Mouse (Mus musculus) embryo, embryonic 9.5 days (tissue): Measurements from ENCODE around the gene Fndc3b.

ENCODE experiments used
- DNase-seq: peaks from one replicate; pipeline ENCODE4 v3.0.0-alpha.2; 2017; ENCODE audit errors: extremely low spot score

The Fndc3b gene

DNA sequence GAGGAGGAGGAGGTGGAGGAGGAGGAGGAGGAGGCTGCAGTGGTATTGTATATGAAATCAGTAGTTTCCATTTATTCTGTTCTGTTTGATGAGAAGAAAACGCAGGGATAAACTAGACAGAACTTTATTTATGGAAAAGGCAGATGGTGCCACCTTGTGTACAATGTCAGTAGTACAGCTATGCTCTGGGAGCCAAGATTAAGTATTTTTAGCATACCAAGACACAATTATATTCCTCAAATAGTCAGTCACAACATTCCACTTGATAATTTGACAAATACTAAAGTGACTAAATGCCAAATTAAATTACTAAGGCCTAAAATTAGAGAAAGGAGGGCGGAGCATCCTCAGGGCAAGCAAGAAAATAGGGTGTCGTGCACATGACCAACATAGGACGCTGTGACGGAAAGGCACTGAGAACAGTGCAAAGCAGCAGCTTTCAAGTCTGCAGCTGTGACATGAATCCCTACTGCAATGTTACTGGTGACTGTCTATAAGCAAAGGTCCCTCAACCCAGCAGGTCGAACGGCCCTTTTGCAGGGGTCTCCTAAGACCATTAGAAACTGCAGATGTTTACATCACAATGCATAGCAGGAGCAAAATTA lies 244.7 kb downstream of the Fndc3b start:
- peak; percentile 10 for DNase-seq

DNA sequence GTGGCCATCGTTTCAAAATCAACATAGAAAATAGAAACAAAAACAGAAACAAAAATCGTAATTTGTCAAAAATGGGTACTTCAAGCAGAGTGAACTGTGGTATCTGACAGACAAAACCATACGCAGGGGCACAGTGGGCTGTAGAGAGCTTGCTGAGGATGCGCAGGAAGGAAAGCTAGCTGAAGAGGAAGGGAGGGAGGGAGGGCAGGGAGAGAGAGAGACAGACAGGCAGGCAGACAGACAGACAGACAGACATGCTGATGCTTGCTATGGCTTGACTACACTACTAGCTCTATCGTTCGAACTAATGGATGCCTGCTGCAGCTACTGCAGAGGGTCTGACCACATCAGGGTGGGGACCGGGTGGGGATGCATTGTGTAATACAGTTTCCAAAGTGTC lies 247.7 kb downstream of the Fndc3b start:
- DNase-seq = no peak

DNA sequence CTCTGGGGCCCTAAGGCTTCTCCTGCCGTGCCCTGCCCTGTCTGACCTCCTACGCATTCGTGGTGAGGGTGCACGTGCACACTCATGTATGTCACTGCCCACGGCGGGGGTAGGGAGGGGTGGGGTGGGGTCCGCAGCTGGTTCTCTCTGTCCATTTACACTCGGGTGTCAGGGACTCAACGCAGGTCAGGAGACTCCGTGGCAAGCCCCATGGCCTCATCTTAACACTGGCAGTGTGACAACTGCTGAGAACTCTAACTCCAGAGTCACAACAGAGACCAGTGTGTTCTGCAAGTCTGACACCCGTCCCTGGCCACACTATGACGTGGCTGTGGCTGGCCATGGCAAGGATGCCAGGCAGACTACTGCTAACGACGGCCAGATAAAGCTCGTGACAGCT lies 248.2 kb downstream of the Fndc3b start:
- no peak for DNase-seq

DNA sequence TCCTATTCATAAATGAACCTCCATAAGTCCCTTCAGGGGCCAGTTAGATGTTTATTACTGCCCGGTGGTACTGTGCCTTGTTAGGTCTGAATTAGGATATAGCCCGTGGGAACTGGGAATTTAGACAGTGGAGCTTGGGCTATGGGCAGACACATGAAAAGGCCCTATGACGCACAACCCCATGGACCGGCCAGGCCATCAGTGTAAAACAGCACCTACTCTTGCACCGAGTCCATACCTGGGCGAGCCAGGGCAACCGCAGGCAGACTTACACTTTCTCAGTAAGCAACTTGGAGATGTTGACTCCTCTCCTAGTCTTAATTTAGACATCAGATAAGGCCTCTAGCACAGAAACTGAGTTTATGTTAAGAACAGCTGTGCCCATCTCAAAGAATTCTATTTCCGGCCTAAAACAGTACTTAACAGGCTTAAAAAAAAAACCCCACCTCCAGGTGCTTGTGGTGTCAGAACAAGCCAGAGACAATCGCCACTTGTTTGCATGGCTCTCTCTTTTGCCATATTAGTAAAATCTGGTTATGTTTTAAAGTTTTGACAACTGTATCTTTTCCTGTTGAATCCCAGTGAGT lies 248.7 kb downstream of the Fndc3b start:
- no peak for DNase-seq

DNA sequence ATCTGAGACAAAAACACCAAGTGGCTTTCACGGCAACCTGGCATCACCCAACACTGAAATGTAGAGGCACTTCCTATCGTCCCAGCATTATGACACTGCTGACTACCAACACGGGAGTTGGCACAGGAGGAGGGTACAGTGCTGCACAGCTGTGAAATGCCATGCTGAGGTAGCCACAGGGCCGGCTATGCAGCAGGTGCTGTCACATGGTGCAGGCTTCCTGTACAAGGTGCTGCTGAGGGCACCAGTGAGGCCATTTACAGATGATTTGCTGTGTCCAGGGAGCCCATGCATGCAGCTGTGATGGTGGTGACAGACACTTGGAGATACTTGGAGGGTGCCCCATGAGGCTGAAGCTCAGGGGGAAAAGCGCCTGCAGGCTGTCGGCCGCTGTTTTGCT lies 249.2 kb downstream of the Fndc3b start:
- DNase-seq = no peak

DNA sequence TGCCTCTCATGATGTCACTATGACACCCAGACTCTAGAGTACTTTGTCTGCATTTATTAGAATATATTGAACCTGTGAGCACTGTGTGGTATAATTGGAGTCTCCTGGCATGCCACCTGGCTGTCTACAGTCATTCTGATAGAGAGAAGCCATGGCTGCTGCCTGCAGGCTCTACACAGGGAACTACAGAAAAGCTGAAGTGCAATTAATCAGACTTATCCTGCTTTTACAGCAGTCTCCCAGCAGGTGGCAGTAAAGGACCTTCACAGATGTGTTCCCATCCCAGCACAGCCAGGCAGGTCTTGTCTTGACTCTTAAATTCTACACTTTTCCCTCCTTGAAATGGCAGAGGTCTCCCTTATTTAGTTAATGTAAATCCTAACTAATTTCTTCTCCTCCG lies 250.1 kb downstream of the Fndc3b start:
- peak; percentile 71 for DNase-seq

DNA sequence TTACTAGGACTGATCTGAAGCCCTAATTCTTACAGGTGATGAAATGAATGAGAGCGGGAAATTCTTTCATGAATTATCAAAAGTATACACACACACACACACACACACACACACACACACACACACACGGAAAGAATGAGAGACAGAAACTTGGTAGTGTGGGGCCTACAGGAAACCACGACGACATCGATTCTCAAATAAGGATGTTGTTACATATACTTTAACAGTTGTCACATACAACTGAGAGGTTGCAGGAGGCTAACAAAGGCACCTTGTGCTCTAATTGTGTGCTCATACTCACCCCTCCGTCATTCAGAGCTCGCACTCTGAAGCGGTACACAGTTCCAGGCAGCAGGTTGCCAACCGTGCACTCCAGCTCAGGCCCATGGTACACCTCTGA lies 252.7 kb downstream of the Fndc3b start:
- DNase-seq = no peak

DNA sequence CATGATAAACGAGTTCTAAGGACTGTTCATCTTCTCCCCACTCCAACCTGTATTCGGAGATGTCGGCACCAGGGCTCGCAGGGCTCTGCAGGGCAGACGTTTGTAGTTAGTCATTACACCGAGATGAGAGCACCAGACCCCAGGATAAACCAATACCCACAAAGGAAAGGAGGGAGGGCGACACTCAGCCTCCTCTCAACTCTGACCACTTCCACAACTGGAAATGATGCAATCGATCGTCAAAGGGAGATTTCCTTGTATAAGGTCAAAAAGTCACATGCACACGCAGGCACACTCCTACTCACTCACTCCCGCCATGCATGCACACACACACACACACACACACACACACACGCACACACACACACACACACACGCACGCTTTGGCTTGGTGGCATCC lies 254.6 kb downstream of the Fndc3b start:
- DNase-seq = no peak

DNA sequence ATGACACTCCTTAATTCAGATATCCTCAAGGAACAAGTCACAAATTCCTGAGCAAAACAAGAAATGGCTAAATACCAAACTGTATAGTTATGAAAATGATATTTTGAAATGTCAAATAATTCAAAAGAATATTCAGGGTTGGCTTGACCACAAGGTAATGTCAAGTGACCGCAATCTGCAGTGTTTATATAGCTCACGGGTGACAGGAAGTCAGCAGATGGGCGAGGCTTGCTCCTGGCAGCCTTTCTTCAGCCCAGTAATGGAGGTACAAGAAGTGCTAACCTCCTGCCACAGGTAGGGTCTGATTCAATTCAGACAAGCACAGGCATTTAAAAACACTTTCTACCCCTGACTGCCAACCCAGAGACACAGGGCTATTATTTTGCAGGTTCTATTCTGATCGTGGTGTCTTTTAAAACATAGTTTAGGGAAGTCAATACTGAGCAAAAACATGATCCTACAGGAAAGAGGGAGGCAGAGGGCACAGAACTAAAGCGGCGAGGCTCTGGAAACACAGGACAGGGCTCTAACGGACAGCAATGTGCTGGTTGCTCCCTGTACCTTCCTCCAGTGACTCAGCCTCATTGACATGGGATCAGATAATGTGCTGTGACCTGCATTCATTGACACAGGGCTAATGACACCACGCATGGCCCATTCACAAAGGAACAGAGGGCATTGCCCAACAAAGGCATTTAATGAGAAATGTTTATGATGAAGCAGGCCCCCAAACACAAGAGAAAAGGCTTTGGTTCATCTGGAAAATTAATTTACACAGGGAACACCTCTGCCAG lies 256.5 kb downstream of the Fndc3b start:
- no peak for DNase-seq

DNA sequence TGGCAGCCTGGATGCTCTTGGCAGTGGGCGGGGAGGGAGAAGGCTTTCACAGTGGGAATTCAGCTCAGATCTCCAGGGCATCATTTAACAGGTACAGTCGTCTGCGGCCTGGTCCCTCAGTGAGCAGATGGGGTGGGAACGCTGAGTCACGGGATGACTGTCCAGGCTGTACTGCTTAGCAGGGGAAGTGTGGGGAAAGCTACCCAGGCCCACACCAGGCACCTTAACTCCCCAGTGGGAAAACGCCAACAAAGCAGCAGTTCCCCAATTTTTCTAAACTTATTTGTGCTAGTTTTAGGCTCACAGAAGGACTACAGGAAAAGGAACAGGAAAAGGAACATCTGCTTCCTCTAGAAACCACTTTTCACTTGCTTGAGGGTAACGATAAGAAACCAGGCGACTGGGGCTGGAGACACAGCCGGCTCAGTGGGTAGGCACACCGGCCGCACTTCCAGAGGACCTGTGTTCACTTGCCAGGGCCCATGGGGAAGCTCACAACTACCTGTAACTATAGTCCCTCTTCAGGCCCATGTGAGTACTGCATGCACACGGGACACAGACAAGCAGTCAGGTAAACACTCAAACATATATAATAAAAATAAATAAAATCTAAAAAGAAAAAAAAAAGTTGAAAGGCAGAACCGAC lies 257.5 kb downstream of the Fndc3b start:
- no peak for DNase-seq

DNA sequence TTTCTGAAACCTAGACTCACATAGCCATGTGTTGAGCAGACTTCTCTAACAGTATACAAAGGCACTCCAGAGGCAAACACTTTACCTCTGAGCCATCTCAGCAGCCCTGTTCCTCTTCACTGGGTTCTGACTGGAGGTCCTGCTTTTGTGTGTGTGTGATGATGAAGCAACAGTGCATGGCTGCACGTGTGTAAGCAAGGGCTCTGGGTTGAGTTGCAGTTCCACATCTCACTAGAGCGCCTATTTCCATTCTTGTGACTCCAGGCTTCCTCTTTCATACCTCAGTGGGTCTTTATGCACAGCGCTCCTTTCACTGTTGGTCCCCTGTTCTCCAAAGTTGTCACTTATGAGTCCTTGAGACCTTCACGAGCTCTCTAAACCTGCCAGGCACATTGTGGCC lies 261.7 kb downstream of the Fndc3b start:
- no peak for DNase-seq

DNA sequence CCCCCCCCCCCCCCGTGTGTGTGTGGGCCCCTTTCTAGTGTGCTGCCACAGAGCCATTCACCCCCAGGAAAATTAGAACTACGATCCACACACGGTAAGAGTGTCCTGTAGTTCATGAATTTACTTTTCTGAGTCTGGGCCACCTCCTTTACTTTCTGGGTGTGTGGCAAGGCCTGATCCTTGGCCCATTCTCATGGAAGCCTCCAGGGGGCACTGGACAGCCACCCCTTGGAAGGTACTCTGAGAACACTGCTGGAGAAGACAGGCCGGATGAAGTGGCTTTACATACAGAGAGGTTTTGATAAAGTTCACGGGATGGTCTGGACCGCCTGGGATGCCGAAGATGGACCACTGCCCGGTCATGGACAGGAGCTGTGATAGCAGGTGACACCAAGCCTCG lies 262.7 kb downstream of the Fndc3b start:
- DNase-seq = no peak

DNA sequence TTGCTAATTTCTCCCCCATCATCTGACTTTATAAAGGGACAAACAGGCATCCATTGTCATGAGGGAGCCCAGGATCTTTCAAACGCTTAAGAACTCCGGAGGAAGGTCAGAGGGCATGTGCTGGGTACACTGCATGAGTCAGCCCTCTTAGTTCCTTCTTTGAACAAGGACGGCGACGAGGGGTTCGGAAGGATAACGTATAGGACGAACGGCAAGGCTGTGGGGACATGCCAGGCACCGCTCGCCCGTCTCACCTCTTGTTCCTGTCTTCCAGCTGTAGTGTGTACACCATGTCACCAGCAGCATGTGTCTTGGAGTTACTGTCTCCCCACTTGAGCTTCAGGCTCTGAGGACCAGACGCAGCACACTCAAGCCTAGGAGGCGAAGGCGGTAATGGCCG lies 271.4 kb downstream of the Fndc3b start:
- DNase-seq = no peak

DNA sequence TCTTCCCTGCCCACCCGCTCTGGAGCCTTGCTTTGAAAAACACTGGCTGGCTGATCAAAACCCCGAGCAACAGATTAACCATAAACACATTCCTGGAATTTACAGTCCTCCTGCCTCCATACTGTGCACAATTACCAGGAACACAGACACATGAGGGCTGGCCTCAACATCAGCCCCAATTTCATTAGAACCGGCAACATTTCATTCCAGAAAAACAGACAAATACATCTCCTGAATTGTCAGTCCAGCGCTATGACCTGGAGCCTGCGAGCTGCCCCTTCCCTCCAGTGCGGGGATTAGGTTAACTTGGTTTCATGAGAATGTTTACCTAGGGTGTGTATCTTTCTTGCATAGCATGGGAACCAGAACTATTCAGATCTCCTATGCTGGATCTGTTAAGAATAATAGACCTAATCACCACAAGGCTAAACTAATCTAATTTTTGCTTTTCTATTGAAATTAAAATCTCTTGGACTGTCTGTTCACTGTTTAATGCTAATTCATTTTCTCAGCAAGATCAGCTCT lies 275.9 kb downstream of the Fndc3b start:
- no peak for DNase-seq

DNA sequence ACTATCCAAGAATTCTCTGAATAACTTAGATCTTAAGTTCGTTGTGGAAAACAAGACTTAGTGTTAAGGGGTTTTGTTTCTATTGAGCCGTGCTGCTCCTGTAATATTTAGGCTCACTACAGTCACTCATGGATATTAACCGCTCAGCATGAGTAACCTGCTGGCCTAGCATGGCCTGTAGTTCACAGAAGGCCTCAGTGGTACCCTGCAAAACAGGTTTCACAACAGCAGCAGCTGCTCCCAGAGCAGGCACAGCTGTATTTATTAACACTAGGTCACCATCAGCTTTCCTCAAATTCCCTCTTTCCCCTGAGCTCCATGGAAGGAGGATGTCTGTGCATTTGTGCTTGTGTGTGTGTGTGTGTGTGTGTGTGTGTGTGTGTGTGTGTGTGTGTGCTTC lies 278.1 kb downstream of the Fndc3b start:
- DNase-seq = no peak

DNA sequence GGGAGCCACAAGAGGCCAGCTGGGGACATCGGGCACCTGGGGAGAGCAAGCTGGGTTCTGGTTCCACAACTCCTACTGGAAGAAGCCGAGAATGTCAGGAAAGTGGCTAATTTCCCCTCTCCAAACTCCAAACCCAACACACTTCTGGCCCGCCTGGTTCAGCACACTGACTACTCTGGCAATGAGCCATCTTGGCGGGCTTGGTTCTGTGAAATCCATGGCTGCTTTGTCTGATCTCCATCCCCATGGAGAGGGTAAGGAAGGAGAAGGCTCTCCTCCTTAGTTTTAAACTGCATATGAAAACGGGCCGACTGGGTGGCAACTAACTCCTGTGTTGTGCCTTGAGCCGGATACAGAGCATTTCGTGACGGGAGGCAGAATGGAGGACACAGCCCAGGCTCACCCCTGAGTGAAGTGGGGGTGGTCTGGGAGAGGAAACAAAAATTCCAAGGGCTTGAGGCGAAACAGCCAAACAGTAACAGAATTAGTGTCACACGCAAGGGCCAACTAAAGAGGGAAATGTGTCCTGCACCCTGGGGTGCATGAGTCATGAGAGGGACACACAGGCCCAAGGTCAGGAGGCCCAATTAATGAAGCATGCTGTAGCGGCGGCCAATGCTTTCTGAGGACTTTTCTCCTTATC lies 280.4 kb downstream of the Fndc3b start:
- no peak for DNase-seq

DNA sequence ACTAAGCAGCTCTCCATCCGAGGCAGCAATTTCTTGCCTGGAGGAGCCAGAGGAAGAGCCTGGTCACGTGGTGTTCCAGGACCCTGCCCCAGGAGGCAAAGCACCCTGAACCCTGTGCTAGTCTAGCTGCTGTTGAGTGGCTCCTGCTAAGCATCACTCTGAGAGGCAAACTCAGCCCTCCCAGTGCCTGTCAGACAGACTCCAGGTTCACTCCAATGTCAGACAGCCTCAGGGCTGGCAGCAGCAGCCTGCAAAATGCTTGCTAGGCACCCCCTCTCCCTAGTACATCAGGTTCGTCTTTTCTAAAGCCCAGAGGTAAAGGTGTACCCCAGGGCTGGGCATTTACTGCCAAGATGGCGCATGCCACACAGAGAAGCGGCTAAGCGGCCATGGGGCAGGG lies 283.7 kb downstream of the Fndc3b start:
- no peak for DNase-seq

DNA sequence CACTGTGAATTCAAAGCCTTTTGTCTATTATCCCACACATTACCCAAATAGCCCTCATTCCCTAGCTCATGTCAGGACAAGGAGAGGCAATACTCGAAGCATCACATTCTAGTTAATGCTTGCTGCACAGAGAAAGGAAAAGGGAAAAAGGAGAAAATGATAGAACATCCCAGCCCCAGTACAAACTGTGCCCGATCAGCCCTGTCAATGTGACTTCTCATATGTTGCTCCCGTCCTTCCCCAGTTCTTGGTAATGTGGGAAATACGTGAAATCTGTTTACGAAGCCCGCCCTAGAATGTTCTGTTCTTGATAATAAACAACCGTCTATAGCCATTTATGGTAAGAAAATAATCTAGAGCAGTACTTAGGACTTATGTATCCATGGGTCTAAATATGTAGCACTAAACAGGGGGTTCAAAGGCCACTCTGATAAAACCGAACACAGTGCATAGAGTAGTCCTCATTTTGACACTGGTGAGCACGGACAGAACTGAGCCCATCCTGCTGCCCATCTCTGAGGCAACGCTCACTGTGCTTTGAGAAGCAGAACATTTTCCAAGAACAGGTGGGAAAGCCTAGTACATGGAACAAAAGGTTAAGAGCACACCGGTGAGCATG lies 286.9 kb downstream of the Fndc3b start:
- no peak for DNase-seq

DNA sequence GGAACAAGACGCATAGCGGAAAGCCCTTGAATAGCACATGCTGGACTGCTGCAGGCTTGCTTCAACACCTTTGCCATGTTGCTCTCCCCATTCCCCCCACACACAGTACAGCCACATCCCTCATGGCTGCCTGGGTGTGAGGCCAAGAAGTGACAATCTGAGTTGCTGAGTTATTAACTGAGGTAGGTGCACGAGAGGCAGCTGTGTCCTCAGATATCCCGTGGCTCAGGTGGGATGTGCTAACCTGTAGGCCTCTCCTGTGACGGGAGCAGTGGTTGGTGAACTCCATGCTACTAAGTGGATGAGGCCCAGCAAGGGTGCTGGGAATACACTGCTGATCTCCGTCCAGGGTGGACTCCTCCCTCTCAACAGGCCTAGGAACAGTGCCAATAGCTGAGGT lies 288.6 kb downstream of the Fndc3b start:
- DNase-seq = no peak

DNA sequence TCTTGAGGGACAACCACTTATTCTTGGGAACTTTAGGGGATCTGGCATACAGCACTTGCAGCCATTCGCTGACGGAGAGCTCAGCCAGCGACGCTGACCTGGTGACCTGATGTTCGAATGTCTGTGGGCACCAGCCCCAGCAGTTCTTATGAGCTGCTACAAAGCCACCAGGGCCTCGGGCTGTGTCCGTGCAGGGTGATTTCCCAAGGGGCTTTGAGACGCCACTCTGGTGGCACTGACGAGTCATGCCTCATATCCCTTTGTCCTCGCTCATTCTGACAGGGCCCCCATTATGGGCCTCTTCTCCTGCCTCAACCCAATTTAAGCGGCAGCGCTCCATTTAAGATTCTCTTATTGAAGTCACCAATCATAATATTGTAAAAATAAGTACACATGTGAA lies 289.1 kb downstream of the Fndc3b start:
- no peak for DNase-seq

DNA sequence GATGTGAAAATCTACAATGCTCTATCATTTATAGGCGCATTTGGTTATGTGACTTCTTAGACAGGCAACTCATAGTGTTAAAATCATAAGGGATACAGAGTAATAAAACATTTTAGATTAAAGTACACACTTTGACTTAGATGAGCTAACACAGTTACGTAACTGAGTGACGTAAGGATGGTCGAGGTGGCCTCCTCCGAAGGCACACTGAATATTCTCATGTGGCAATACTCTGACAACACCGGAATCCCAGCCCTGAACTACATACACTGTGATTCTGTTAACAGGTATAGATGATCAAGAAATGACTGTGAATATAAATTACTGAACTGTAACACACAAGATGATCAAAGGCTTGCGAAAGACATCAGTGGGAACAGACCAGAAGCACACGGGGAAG lies 292.5 kb downstream of the Fndc3b start:
- DNase-seq = no peak

DNA sequence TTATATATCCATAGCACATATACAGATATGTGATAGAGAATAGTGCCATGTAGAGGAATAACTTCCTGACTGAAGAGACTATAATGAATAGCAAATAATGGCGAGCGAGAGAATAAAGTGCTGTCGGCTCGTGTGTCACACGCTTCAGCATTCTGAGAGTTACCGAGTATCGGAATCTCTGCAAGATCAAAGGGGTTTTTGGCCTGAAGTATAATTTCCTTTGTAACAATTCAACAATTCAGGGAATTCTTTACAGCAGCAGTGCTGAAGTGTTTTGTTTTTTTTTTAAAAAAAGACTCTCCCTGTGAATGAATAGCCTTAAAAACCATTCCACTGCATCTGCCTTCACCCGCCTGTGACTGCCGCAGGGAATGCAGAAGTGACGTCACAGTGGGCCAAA lies 294.3 kb downstream of the Fndc3b start:
- DNase-seq = no peak
